ENCODE assay signal across 8 mouse cellular contexts in genomic region chr2:57117201-57117951, GRCm38 (mm10). TPM values are rescaled to one million over a fixed set of nuclear protein-coding genes. Genes with fewer than 3 reads are reported as not detected.
A peak's percentile ranks its signal among the peaks of the same experiment; 100 is the strongest.
DNase-seq lines count a peak whose midpoint lies in the region; ATAC-seq lines count a peak whose summit lies in the region.

No protein-coding gene starts in this region.

- ATAC-seq in hindbrain, embryonic 14.5 days (ENCODE audit: low FRiP score) = no peak

- H3K9ac ChIP-seq in hindbrain, embryonic 14.5 days = 0 out of 2 replicates have a peak overlapping the region, but pooled peaks have one; percentile 55

- H3K27ac ChIP-seq in hindbrain, embryonic 14.5 days = no peak overlapping the region

- H3K27me3 ChIP-seq in hindbrain, embryonic 14.5 days (ENCODE audit: control insufficient read depth, insufficient read depth, low read length) = peaks cover 42% of the 10 kb centered on the region

- peak overlapping the region; percentile 96 for H3K4me2 ChIP-seq in hindbrain, embryonic 14.5 days (replicated peaks)

- no peaks in the 10 kb centered on the region for H3K9me3 ChIP-seq in hindbrain, embryonic 14.5 days (ENCODE audit: control insufficient read depth, low read length)

- peak overlapping the region; percentile 62 for H3K4me3 ChIP-seq in hindbrain, embryonic 14.5 days (replicated peaks; ENCODE audit: low read length)

- 5% methylated on average over 13 of the region's 13 CpGs for WGBS in hindbrain, embryonic 14.5 days

- peaks cover 13% of the 10 kb centered on the region for H3K4me1 ChIP-seq in hindbrain, embryonic 14.5 days (replicated peaks; ENCODE audit: control insufficient read depth, insufficient read depth, low read length)

- H3K36me3 ChIP-seq in hindbrain, embryonic 14.5 days (replicated peaks; ENCODE audit: control insufficient read depth, insufficient read depth) = no peaks in the 10 kb centered on the region

- DNase-seq in urinary bladder, postnatal 14 days (ENCODE audit: low spot score) = peak; percentile 67
- no peak for DNase-seq in urinary bladder, adult 2 months (ENCODE audit: low spot score)
- DNase-seq in cerebellum, postnatal 10 days = peak; percentile 83 to 85
- DNase-seq in frontal cortex, postnatal 36 days (ENCODE audit: low spot score in 2 of 2) = peak; percentile 44 to 58
- DNase-seq in hindbrain, embryonic 14.5 days (ENCODE audit: low spot score) = peak; percentile 62
- DNase-seq in layer of hippocampus, postnatal 14 days (ENCODE audit: low spot score in 2 of 2) = peak; percentile 54 to 78
- DNase-seq in lung, postnatal 25 days (ENCODE audit: low spot score) = peak; percentile 87
- peak; percentile 71 to 74 for DNase-seq in right cerebral cortex, postnatal 10 days (ENCODE audit: low spot score in 2 of 2)

RNA-seq across cellular contexts. Expression of gene Nr4a2, which starts 6.4 kb away (rescaled TPM):
- 1.5 and 2.2 TPM in 2 replicates for polyA plus RNA-seq in urinary bladder, adult 2 months (2012; rRNA removed)
- polyA plus RNA-seq in hindbrain, embryonic 14.5 days (2014; fragmentation: Nextera tagmentation; extraction: Ambion mirVana) = 20.7 and 21.0 TPM in 2 replicates
- total RNA-seq in layer of hippocampus, postnatal 14 days (2021) = 10 to 100 TPM; 29.7 to 41.7 TPM
